In the genomic region with DNA sequence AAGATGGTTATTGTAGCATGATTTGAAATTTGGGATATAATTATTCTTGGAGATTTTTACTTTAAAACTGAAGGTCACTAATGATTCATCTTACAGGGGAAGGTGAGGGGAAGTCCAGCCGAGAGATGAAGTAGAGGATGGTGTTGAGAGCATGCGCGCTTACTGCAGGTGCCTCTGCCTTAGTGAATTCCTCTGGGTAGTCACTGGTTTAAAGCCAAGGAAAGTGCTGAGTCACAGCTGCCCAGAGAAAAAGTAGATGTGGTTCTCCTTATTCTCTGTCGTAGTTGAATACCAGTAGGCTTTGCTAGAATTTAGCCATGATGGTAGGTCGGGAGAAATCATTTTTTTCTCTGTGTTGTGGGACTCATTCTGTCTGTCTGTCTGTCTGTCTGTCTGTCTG, we compare ENCODE assay signal across 10 mouse cellular contexts.
A peak's percentile ranks its signal among the peaks of the same experiment; 100 is the strongest.
DNase-seq lines count a peak whose midpoint lies in the region; ATAC-seq lines count a peak whose summit lies in the region.
"Had no signal": no experiment of that assay in that cellular context is flagged by ENCODE, and none has a peak within 500 bp of the region (broad histone marks: within the 10 kb centered on the region; RNA-seq: fewer than 3 reads in every experiment).

No protein-coding gene starts in this region.

- ATAC-seq in liver, embryonic 11.5 days (replicated peaks; ENCODE audit: low FRiP score): peak; percentile 56
- no peak for ATAC-seq in cerebellum, adult (ENCODE audit: insufficient number of reproducible peaks, low FRiP score, low TSS enrichment)
- ATAC-seq: intestine, postnatal 0 days had no signal

- WGBS in liver, embryonic 11.5 days: 49% methylated on average over 5 of the region's 5 CpGs

- H3K27me3 ChIP-seq in liver, embryonic 11.5 days (replicated peaks; ENCODE audit: control insufficient read depth, insufficient read depth, low read length): no peaks in the 10 kb centered on the region
- H3K27me3 ChIP-seq: neural tube, embryonic 12.5 days had no signal

- H3K9ac ChIP-seq in liver, embryonic 11.5 days (ENCODE audit: low read depth, low read length): peak overlapping the region; percentile 63
- H3K9ac ChIP-seq: neural tube, embryonic 12.5 days had no signal

- peak overlapping the region; percentile 57 for H3K27ac ChIP-seq in liver, embryonic 11.5 days (ENCODE audit: low read depth, low read length)
- H3K27ac ChIP-seq: neural tube, embryonic 12.5 days had no signal

- intact Hi-C loops in left cerebral cortex, postnatal 36 days (cut with DNase I): no loop called here

- H3K9me3 ChIP-seq in liver, embryonic 11.5 days (ENCODE audit: control insufficient read depth, low read length): no peaks in the 10 kb centered on the region
- H3K9me3 ChIP-seq: neural tube, embryonic 12.5 days had no signal

- peaks cover 39% of the 10 kb centered on the region for H3K4me1 ChIP-seq in liver, embryonic 11.5 days (replicated peaks; ENCODE audit: control insufficient read depth, insufficient read depth, low read length)
- H3K4me1 ChIP-seq: neural tube, embryonic 12.5 days had no signal

- peak overlapping the region; percentile 69 for H3K4me2 ChIP-seq in liver, embryonic 11.5 days
- H3K4me2 ChIP-seq: neural tube, embryonic 12.5 days had no signal

- peak overlapping the region; percentile 47 for H3K4me3 ChIP-seq in liver, embryonic 11.5 days (ENCODE audit: low read depth, low read length)
- H3K4me3 ChIP-seq: neural tube, embryonic 12.5 days had no signal

- H3K36me3 ChIP-seq in liver, embryonic 11.5 days (ENCODE audit: control insufficient read depth, insufficient read depth, low read length): no peaks in the 10 kb centered on the region; the same call in 1 of the 2 replicates
- H3K36me3 ChIP-seq: neural tube, embryonic 12.5 days had no signal

- peak; percentile 29 to 30 for DNase-seq in kidney, postnatal 36 days
- DNase-seq in kidney, adult 11 months: no peak
- DNase-seq in brain, adult 2 months (ENCODE audit: low read depth, low spot score): peak; percentile 32
- DNase-seq in liver, embryonic 11.5 days (ENCODE audit: low spot score): no peak
- peak; percentile 62 to 76 for DNase-seq in spleen, postnatal 36 days (ENCODE audit: low spot score in 2 of 2)
- no peak for DNase-seq in left cerebral cortex, postnatal 36 days (ENCODE audit: low spot score in 2 of 2)
- no peak for DNase-seq in frontal cortex, postnatal 10 days (ENCODE audit: low spot score in 2 of 2)

Comparison
In these comparisons a context has a peak if more than half of its experiments do, and no peak if none do; other contexts are left out.
1. DNase-seq: peak in kidney, postnatal 36 days (2 of 2), brain, adult 2 months (single experiment) and spleen, postnatal 36 days (2 of 2); none in kidney, adult 11 months (single experiment), liver, embryonic 11.5 days (single experiment), left cerebral cortex, postnatal 36 days (0 of 2) and frontal cortex, postnatal 10 days (0 of 2).